Mouse (Mus musculus) heart, embryonic 11.5 days (tissue): ENCODE data around the gene Fndc3a. TPM values are rescaled to one million over a fixed set of nuclear protein-coding genes. Genes with fewer than 3 reads are reported as not detected.
A peak's percentile ranks its signal among the peaks of the same experiment; 100 is the strongest.

Source experiments
- ATAC-seq: fragments of 200-750 bp; cut with Nextera tagmentation; replicated peaks from 2 replicates; pipeline ENCODE4 v1.8.0; 2017; ENCODE audit warnings: moderate library complexity; ENCODE audit not compliant: insufficient number of reproducible peaks, low FRiP score, low TSS enrichment
- H3K27ac ChIP-seq: fragments of 300-500 bp; sonication (generic); 2 replicates; pipeline ENCODE4 v1.5.1; 2014; ENCODE audit warnings: mild to moderate bottlenecking, low read depth, low read length
- H3K27me3 ChIP-seq: fragments of 300-500 bp; sonication (generic); 2 replicates; pipeline ENCODE4 v1.6.1; 2014; ENCODE audit warnings: mild to moderate bottlenecking, low read length, mixed read lengths; ENCODE audit not compliant: control insufficient read depth, insufficient read depth
- H3K36me3 ChIP-seq: fragments of 300-500 bp; sonication (generic); 2 replicates; pipeline ENCODE4 v1.6.1; 2014; ENCODE audit warnings: mild to moderate bottlenecking, low read length, moderate library complexity, mixed read lengths; ENCODE audit not compliant: control insufficient read depth, insufficient read depth
- H3K4me1 ChIP-seq: fragments of 300-500 bp; sonication (generic); 2 replicates; pipeline ENCODE4 v1.6.1; 2014; ENCODE audit warnings: low read length; ENCODE audit not compliant: control insufficient read depth, insufficient read depth
- H3K4me2 ChIP-seq: fragments of 300-500 bp; sonication (generic); 2 replicates; pipeline ENCODE4 v1.6.1; 2014; ENCODE audit warnings: mild to moderate bottlenecking, moderate library complexity
- H3K4me3 ChIP-seq: fragments of 300-500 bp; sonication (generic); 2 replicates; pipeline ENCODE4 v1.5.1; 2014; ENCODE audit warnings: low read depth, low read length
- H3K9ac ChIP-seq: fragments of 300-500 bp; sonication (generic); 2 replicates; pipeline ENCODE4 v1.6.1; 2014; ENCODE audit warnings: mild to moderate bottlenecking, low read depth, low read length, moderate library complexity
- H3K9me3 ChIP-seq: fragments of 300-500 bp; sonication (generic); replicated peaks from 2 replicates; pipeline ENCODE4 v1.6.1; 2016; ENCODE audit warnings: low read length; ENCODE audit not compliant: control insufficient read depth
- WGBS: fragments of 180-500 bp; shearing (Covaris S2); extraction: QIAGEN DNeasy Blood & Tissue Kit; methylation state at CpG from one replicate; pipeline ENCODE4 v1.1.7; 2014; ENCODE audit not compliant: insufficient replicate concordance; 5-methylcytosine and 5-hydroxymethylcytosine counted together
- polyA plus RNA-seq: library from polyadenylated mRNA; unstranded; fragments of >200 nt; fragmentation: Nextera tagmentation; extraction: Ambion mirVana; gene quantifications from 2 replicates; pipeline ENCODE4 v1.2.1, GENCODE M21; 2014

The Fndc3a gene
- polyA plus RNA-seq, 1 experiment from 2014 or later, result 23.2 TPM

DNA sequence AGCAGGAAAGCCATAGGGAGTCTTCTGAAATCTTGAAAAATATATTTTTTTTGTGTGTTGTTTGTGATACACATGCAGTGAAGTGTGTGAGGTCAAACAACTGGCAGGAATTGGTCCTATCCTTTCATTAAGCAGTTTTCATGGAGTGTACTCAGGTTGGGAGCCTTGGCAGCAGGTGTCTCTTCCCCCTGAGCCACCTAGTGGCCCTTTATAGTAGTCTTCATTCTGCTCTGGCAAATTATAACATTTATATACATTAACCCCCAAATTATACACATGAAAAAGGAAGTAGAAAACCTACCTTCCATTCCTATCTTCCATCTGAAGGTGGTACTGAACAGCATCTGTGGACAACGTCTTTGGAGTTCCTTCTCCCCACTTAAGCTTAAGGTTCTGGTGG is 154.0 kb downstream of the Fndc3a start:
- Histone ChIP-seq H3K4me3 (no peak overlapping the region), H3K36me3 (peaks cover 17% of the 10 kb centered on the region), H3K9ac (no peak overlapping the region), H3K27me3 (no peaks in the 10 kb centered on the region), H3K9me3 (no peaks in the 10 kb centered on the region), H3K4me1 (no peaks in the 10 kb centered on the region), H3K4me2 (no peak overlapping the region), H3K27ac (no peak overlapping the region)
- ATAC-seq, result no peak
- WGBS, result 80% methylated on average over 1 of the region's 1 CpGs

DNA sequence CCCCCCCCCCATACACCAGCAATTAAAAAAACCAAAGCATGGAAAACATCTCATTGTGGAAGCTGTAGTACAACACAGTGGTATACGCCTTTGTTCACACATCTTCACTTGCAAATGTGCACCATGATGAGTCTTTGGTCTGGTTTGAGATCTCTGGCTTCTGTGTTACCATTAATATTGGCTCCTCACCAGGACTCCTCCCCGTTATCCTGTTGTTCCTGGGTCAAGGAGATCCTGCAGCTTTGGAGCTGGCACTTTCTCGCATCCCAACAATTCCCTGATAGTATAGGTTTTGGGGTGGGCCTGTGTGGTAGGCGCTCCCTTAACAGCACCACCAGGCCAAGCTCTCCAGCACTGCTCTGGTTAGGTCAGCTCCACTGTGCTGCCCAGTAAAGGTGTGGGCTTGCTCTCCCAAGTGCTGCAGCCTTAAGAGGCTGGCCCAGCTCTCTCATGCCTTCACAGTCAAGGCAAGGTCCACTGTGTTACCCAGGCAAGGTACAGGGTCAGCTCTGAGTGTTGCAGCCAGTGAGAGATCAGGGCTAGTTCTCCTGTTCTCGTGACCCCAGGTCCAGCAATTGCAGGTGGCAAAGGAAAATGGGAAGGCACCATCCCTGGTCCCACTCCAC is 173.3 kb downstream of the Fndc3a start:
- peaks cover 15% of the 10 kb centered on the region for H3K27me3 ChIP-seq
- ATAC-seq, result no peak
- H3K36me3 ChIP-seq, result peaks cover 5% of the 10 kb centered on the region
- WGBS, result 79% methylated on average over 5 of the region's 5 CpGs
- H3K27ac ChIP-seq, result no peak overlapping the region
- no peak overlapping the region for H3K4me3 ChIP-seq
- no peak overlapping the region for H3K4me2 ChIP-seq
- H3K4me1 ChIP-seq, result no peaks in the 10 kb centered on the region
- H3K9me3 ChIP-seq, result no peaks in the 10 kb centered on the region
- no peak overlapping the region for H3K9ac ChIP-seq

DNA sequence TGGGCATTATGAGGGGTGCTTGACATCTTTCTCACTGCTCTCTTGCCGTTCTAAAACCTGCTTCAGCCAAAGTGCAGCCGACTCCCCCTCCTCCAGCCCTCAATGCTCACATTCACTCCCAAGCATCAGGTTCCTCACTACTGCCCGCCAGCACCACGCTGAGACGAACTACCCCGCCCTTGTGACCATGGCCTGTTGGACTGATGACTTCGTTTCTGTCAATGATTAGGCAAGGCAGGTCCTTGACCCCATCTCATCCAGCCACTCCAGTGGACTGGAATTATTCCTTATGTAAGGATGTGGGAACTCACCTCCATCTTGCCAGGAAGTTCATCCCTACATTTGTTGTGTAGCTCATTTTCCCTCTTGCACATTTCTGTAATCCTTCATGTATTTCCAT is 175.9 kb downstream of the Fndc3a start:
- peaks cover 31% of the 10 kb centered on the region for H3K27me3 ChIP-seq
- no peak overlapping the region for H3K4me2 ChIP-seq
- H3K36me3 ChIP-seq, result no peaks in the 10 kb centered on the region
- 79% methylated on average over 7 of the region's 7 CpGs for WGBS
- no peaks in the 10 kb centered on the region for H3K4me1 ChIP-seq
- no peak for ATAC-seq
- H3K9ac ChIP-seq, result no peak overlapping the region
- H3K9me3 ChIP-seq, result no peaks in the 10 kb centered on the region
- H3K4me3 ChIP-seq, result no peak overlapping the region
- H3K27ac ChIP-seq, result no peak overlapping the region

DNA sequence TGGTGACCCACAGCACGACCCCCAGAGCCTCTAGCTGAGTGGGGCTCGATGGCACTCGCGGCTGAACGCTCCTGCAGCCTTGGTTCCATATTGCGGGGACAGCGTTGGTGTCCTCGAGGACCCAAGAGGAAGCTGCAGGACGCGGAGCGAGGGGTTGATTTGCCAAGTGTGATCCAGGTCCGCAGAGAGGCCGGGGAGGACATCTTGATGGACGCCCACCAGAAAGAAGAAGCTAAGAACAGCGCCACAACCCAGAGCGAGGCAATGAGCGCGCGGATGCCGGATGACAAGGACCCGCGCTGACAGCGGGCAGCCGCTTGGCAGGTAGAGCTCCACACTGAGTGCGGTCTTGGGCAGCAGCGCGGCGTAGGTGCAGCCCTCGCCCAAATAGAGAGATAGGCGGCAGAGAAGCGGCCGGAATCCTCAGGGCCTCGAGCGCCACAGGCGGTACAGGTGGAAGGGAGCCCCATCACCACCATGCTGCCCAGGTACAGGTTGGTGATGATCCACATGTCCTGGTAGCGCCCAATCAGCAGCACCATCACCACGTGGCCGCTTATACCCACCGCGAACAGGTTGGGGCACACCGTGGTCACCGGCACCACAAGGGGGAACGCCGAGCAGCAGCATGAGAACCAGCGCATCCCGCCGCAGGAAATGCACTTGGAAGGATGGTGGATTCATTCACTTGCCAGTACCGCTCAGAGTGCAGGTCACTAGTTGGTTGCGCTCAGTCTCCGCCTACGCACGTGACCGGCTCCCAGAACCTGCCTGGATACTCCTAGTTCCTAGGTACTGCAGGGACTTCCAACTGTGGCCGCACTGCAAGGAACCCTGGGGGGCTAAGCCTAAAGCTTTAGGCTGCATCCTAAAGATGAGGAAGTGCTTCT is 177.5 kb downstream of the Fndc3a start:
- H3K4me2 ChIP-seq, result peak overlapping the region; percentile 76

GRCm38 (mm10) chr14:72527126-72527525 is 182.7 kb downstream of the Fndc3a start:
- H3K9ac ChIP-seq, result no peak overlapping the region
- no peak overlapping the region for H3K27ac ChIP-seq
- H3K36me3 ChIP-seq, result no peaks in the 10 kb centered on the region
- 69% methylated on average over 1 of the region's 1 CpGs for WGBS
- no peak for ATAC-seq
- H3K4me1 ChIP-seq, result no peaks in the 10 kb centered on the region
- peaks cover 23% of the 10 kb centered on the region for H3K27me3 ChIP-seq
- H3K4me3 ChIP-seq, result no peak overlapping the region
- H3K4me2 ChIP-seq, result no peak overlapping the region
- H3K9me3 ChIP-seq, result no peaks in the 10 kb centered on the region

More for the DNA sequence above, 177.5 kb downstream of the Fndc3a start:
- Histone ChIP-seq H3K4me3 (peak overlapping the region; percentile 43), H3K9me3 (no peaks in the 10 kb centered on the region), H3K27ac (no peak overlapping the region), H3K27me3 (peaks cover 31% of the 10 kb centered on the region), H3K9ac (0 out of 2 replicates have a peak overlapping the region, but pooled peaks have one; percentile 7), H3K36me3 (no peaks in the 10 kb centered on the region), H3K4me1 (no peaks in the 10 kb centered on the region)
- 1% methylated on average over 54 of the region's 54 CpGs for WGBS
- peak; percentile 52; the same call in 1 of the 2 replicates for ATAC-seq

- Histone ChIP-seq H3K4me1 (no peaks in the 10 kb centered on the region), H3K9ac (no peak overlapping the region), H3K4me3 (no peak overlapping the region), H3K27ac (no peak overlapping the region), H3K36me3 (no peaks in the 10 kb centered on the region), H3K27me3 (no peaks in the 10 kb centered on the region), H3K4me2 (no peak overlapping the region), H3K9me3 (no peaks in the 10 kb centered on the region)
- whole genome bisulfite sequencing, result 31% methylated on average over 2 of the region's 2 CpGs
- no peak for ATAC-seq
Observed at GRCm38 (mm10) chr14:72519561-72519960, 190.2 kb downstream of the Fndc3a start.

GRCm38 (mm10) chr14:72518786-72519185 is 191.0 kb downstream of the Fndc3a start:
- no peaks in the 10 kb centered on the region for H3K36me3 ChIP-seq
- H3K27ac ChIP-seq, result no peak overlapping the region
- no peak overlapping the region for H3K4me3 ChIP-seq
- no peaks in the 10 kb centered on the region for H3K9me3 ChIP-seq
- H3K4me1 ChIP-seq, result no peaks in the 10 kb centered on the region
- H3K4me2 ChIP-seq, result no peak overlapping the region
- H3K9ac ChIP-seq, result no peak overlapping the region
- WGBS, result 72% methylated on average over 6 of the region's 6 CpGs
- no peaks in the 10 kb centered on the region for H3K27me3 ChIP-seq
- ATAC-seq, result no peak

DNA sequence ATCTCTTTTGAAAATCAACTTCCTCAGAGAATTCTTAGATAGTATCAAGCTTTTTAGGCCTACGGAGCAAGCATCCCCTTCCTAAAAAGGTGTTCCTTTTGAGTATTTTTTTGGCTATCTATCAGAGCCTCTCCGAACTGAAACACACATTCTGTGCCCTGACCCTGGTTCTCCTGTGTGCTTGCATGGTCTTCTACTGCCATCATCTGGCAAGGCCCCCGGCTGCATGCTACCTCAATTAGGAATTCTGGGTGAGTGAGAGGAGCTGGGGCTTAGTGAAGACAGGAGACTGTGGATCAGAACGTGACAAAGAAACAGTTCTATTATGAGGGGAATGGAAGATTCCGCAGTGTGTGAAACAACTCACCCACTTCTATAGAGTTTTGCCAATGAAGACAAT is 193.4 kb downstream of the Fndc3a start:
- H3K9me3 ChIP-seq, result no peaks in the 10 kb centered on the region
- no peak overlapping the region for H3K9ac ChIP-seq
- H3K36me3 ChIP-seq, result no peaks in the 10 kb centered on the region
- no peak overlapping the region for H3K27ac ChIP-seq
- no peaks in the 10 kb centered on the region for H3K4me1 ChIP-seq
- H3K4me3 ChIP-seq, result no peak overlapping the region
- H3K27me3 ChIP-seq, result no peaks in the 10 kb centered on the region
- no peak overlapping the region for H3K4me2 ChIP-seq
- no peak for ATAC-seq
- WGBS, result 18% methylated on average over 5 of the region's 5 CpGs
